ENCODE assay signal across 18 mouse cellular contexts in genomic region chr4:150399032-150399431, GRCm38 (mm10).
A peak's percentile ranks its signal among the peaks of the same experiment; 100 is the strongest.
DNase-seq lines count a peak whose midpoint lies in the region; ATAC-seq and TF ChIP-seq lines count a peak whose summit lies in the region.
"Had no signal": no experiment of that assay in that cellular context is flagged by ENCODE, and none has a peak within 500 bp of the region (broad histone marks: within the 10 kb centered on the region; RNA-seq: fewer than 3 reads in every experiment).

No protein-coding gene starts in this region.

- no peaks in the 10 kb centered on the region for H3K27me3 ChIP-seq in heart, postnatal 0 days (ENCODE audit: control insufficient read depth, insufficient read depth, low read length)
- H3K27me3 ChIP-seq in heart, embryonic 12.5 days (replicated peaks): no peaks in the 10 kb centered on the region
- H3K27me3 ChIP-seq in neural tube, embryonic 13.5 days: no peaks in the 10 kb centered on the region
- H3K27me3 ChIP-seq: megakaryocyte, embryonic 14.5 days had no signal

- peaks cover 56% of the 10 kb centered on the region for H3K4me1 ChIP-seq in heart, postnatal 0 days (ENCODE audit: control insufficient read depth, insufficient read depth)
- H3K4me1 ChIP-seq in heart, embryonic 12.5 days (replicated peaks): peaks cover 82% of the 10 kb centered on the region
- peaks cover 100% of the 10 kb centered on the region for H3K4me1 ChIP-seq in neural tube, embryonic 13.5 days (replicated peaks)
- H3K4me1 ChIP-seq in olfactory bulb, adult 2 months (ENCODE audit: control insufficient read depth, insufficient read depth, low read length): peaks cover 37% of the 10 kb centered on the region

- H3K9me3 ChIP-seq in heart, postnatal 0 days (replicated peaks; ENCODE audit: control insufficient read depth, low read length): no peaks in the 10 kb centered on the region
- no peaks in the 10 kb centered on the region for H3K9me3 ChIP-seq in heart, embryonic 12.5 days (replicated peaks)
- no peaks in the 10 kb centered on the region for H3K9me3 ChIP-seq in neural tube, embryonic 13.5 days
- H3K9me3 ChIP-seq: megakaryocyte, embryonic 14.5 days had no signal

- TF ChIP-seq EP300 in heart, postnatal 0 days (IDR thresholded peaks at IDR 0.05; ENCODE audit: low read depth): no peak

- no peak for ATAC-seq in heart, postnatal 0 days (ENCODE audit: insufficient read depth, low read depth)
- no peak for ATAC-seq in heart, embryonic 12.5 days (ENCODE audit: insufficient number of reproducible peaks, low FRiP score)
- no peak for ATAC-seq in neural tube, embryonic 13.5 days (ENCODE audit: low read depth)
- ATAC-seq: lung, postnatal 0 days had no signal

- H3K4me2 ChIP-seq in heart, postnatal 0 days (ENCODE audit: low read depth, low read length): no peak overlapping the region
- H3K4me2 ChIP-seq in heart, embryonic 12.5 days: no peak overlapping the region
- no peak overlapping the region for H3K4me2 ChIP-seq in neural tube, embryonic 13.5 days

- H3K27ac ChIP-seq in heart, postnatal 0 days (ENCODE audit: low read depth): peak overlapping the region; percentile 43; the same call in 1 of the 2 replicates
- H3K27ac ChIP-seq in heart, embryonic 12.5 days (ENCODE audit: poor library complexity, severe bottlenecking): no peak overlapping the region
- H3K27ac ChIP-seq in neural tube, embryonic 13.5 days (replicated peaks): peak overlapping the region; percentile 28; the same call in 1 of the 2 replicates
- H3K27ac ChIP-seq in olfactory bulb, adult 2 months (ENCODE audit: insufficient read depth, low read depth, low read length): 0 out of 2 replicates have a peak overlapping the region, but pooled peaks have one; percentile 99
- H3K27ac ChIP-seq: liver, embryonic 14.5 days had no signal

- DNase-seq in heart, postnatal 0 days (ENCODE audit: low spot score): no peak
- no peak for DNase-seq in neural tube, embryonic 10.5 days (ENCODE audit: extremely low spot score, low spot score)
- DNase-seq in urinary bladder, adult 2 months (ENCODE audit: low spot score): no peak
- no peak for DNase-seq in layer of hippocampus, adult 9-11 months
- DNase-seq: adrenal gland, postnatal 14 days; cerebellum, adult 9-10 months; gastrocnemius, postnatal 10 days; heart, postnatal 36 days; kidney, adult 2 months; left cerebral cortex, postnatal 4 days; right cerebral cortex, postnatal 14 days had no signal

- TF ChIP-seq CTCF in heart, postnatal 0 days (IDR thresholded peaks at IDR 0.05; ENCODE audit: low read depth): no peak
- TF ChIP-seq CTCF in olfactory bulb, adult 2 months (IDR thresholded peaks at IDR 0.05; ENCODE audit: insufficient read depth, low read depth, low read length): no peak

- H3K9ac ChIP-seq in heart, postnatal 0 days (replicated peaks; ENCODE audit: low read depth, low read length): no peak overlapping the region
- no peak overlapping the region for H3K9ac ChIP-seq in heart, embryonic 12.5 days
- no peak overlapping the region for H3K9ac ChIP-seq in neural tube, embryonic 13.5 days
- H3K9ac ChIP-seq: liver, embryonic 14.5 days had no signal

- TF ChIP-seq POLR2A in olfactory bulb, adult 2 months (IDR thresholded peaks at IDR 0.05; ENCODE audit: insufficient read depth, low read depth, low read length): no peak

- WGBS in heart, postnatal 0 days: 65% methylated on average over 2 of the region's 2 CpGs
- WGBS in heart, embryonic 12.5 days: 63% methylated on average over 2 of the region's 2 CpGs
- WGBS in neural tube, embryonic 13.5 days: 40% methylated on average over 2 of the region's 2 CpGs
- WGBS in olfactory bulb, adult 2 months: 59% methylated on average over 2 of the region's 2 CpGs

- no peak overlapping the region for H3K4me3 ChIP-seq in heart, postnatal 0 days (ENCODE audit: low read depth, low read length)
- no peak overlapping the region for H3K4me3 ChIP-seq in heart, embryonic 12.5 days
- no peak overlapping the region for H3K4me3 ChIP-seq in neural tube, embryonic 13.5 days
- H3K4me3 ChIP-seq in olfactory bulb, adult 2 months (ENCODE audit: insufficient read depth, low read depth, low read length): no peak overlapping the region
- H3K4me3 ChIP-seq: megakaryocyte, embryonic 14.5 days; myocyte had no signal

- no peaks in the 10 kb centered on the region for H3K36me3 ChIP-seq in heart, postnatal 0 days (replicated peaks; ENCODE audit: control insufficient read depth, insufficient read depth, low read length)
- no peaks in the 10 kb centered on the region for H3K36me3 ChIP-seq in heart, embryonic 12.5 days
- no peaks in the 10 kb centered on the region for H3K36me3 ChIP-seq in neural tube, embryonic 13.5 days
